11 mouse cellular contexts compared by ENCODE assay signal in genomic region chr1:82759520-82759919, GRCm38 (mm10). TPM values are rescaled to one million over a fixed set of nuclear protein-coding genes. Genes with fewer than 3 reads are reported as not detected.
DNase-seq lines count a peak whose midpoint lies in the region; ATAC-seq and TF ChIP-seq lines count a peak whose summit lies in the region.
"Had no signal": no experiment of that assay in that cellular context is flagged by ENCODE, and none has a peak within 500 bp of the region (broad histone marks: within the 10 kb centered on the region; RNA-seq: fewer than 3 reads in every experiment).

No protein-coding gene starts in this region.

- H3K4me2 ChIP-seq in CH12.LX (ENCODE audit: insufficient read depth, low read depth, poor library complexity, severe bottlenecking), result no peak overlapping the region
- H3K4me2 ChIP-seq in liver, embryonic 15.5 days, result no peak overlapping the region
- H3K4me2 ChIP-seq: forebrain, embryonic 13.5 days; heart, embryonic 13.5 days had no signal

- TF ChIP-seq RAD21 in CH12.LX (IDR thresholded peaks at IDR 0.05; ENCODE audit: low read depth, low read length), result peak; percentile 27

- TF ChIP-seq EP300 in CH12.LX (IDR thresholded peaks at IDR 0.05; ENCODE audit: low read length), result no peak

- H3K79me2 ChIP-seq in CH12.LX (replicated peaks; ENCODE audit: control insufficient read depth, extremely low read depth, insufficient read depth, poor library complexity, severe bottlenecking), result no peaks in the 10 kb centered on the region

- H3K36me3 ChIP-seq in CH12.LX (replicated peaks in 1 of 2; ENCODE audit: control insufficient read depth in 1 of 2, insufficient read depth in 1 of 2, low read length in 1 of 2), result peaks cover 10 to 57% of the 10 kb centered on the region in 2 experiments
- peaks cover 47% of the 10 kb centered on the region for H3K36me3 ChIP-seq in liver, embryonic 15.5 days (replicated peaks)

- in situ Hi-C loops in CH12.LX (cut with MboI; ENCODE audit: low pct_ligation_motif_present, low pct_unique_long_range_greater_than_20kb, low sequenced_read_pairs), result loop anchor here (25.0 kb wide), 1 partner anchor 197 kb away; no protein-coding TSS in a partner anchor

- no peaks in the 10 kb centered on the region for H3K9me3 ChIP-seq in CH12.LX (replicated peaks; ENCODE audit: low read length)
- no peaks in the 10 kb centered on the region for H3K9me3 ChIP-seq in liver, embryonic 15.5 days (replicated peaks)
- H3K9me3 ChIP-seq: forebrain, embryonic 13.5 days had no signal

- 69% methylated on average over 1 of the region's 1 CpGs for WGBS in liver, embryonic 15.5 days (ENCODE audit: insufficient replicate concordance)

- no peak overlapping the region for H3K9ac ChIP-seq in CH12.LX (ENCODE audit: insufficient read depth, low read depth)
- no peak overlapping the region for H3K9ac ChIP-seq in liver, embryonic 15.5 days
- H3K9ac ChIP-seq: forebrain, embryonic 13.5 days; heart, embryonic 13.5 days had no signal

- no peak for TF ChIP-seq POLR2A in CH12.LX (IDR thresholded peaks at IDR 0.05; ENCODE audit: low read depth, low read length)

- dilution Hi-C loops in CH12.LX (cut with MboI; ENCODE audit: extremely low pct_ligation_motif_present, extremely low pct_unique_long_range_greater_than_20kb, low sequenced_read_pairs), result no loop called here

- peak; percentile 38 for TF ChIP-seq CTCF in left cerebral cortex, adult 2 months (IDR thresholded peaks at IDR 0.05)
- TF ChIP-seq CTCF in CH12.LX (conservative IDR thresholded peaks at IDR 0.05 in 1 of 2, IDR thresholded peaks at IDR 0.05 in 1 of 2; ENCODE audit: low read depth in 2 of 2, low read length in 2 of 2), result peak; percentile 52 to 54

- no peak overlapping the region for H3K4me3 ChIP-seq in left cerebral cortex, adult 2 months
- no peak overlapping the region for H3K4me3 ChIP-seq in CH12.LX (replicated peaks in 1 of 3; ENCODE audit: low read depth in 2 of 3, low read length in 2 of 3, poor library complexity in 1 of 3)
- H3K4me3 ChIP-seq in liver, embryonic 15.5 days (replicated peaks), result no peak overlapping the region
- H3K4me3 ChIP-seq: forebrain, embryonic 13.5 days; heart, embryonic 13.5 days had no signal

- H3K4me1 ChIP-seq in CH12.LX (ENCODE audit: control insufficient read depth in 1 of 2, insufficient read depth in 2 of 2), result no peaks in the 10 kb centered on the region
- no peaks in the 10 kb centered on the region for H3K4me1 ChIP-seq in liver, embryonic 15.5 days (replicated peaks)
- H3K4me1 ChIP-seq: forebrain, embryonic 13.5 days; heart, embryonic 13.5 days had no signal

- H3K27me3 ChIP-seq in CH12.LX (replicated peaks), result no peaks in the 10 kb centered on the region
- H3K27me3 ChIP-seq in liver, embryonic 15.5 days, result no peaks in the 10 kb centered on the region
- H3K27me3 ChIP-seq: forebrain, embryonic 13.5 days; heart, embryonic 13.5 days had no signal

- ATAC-seq in liver, embryonic 15.5 days (ENCODE audit: insufficient read depth), result 0 out of 2 replicates have a peak, but pooled peaks have one; percentile 18
- ATAC-seq in inflammation-experienced regulatory T-cells, adult 6 months, result no peak
- ATAC-seq: forebrain, embryonic 13.5 days had no signal

- DNase-seq in left cerebral cortex, adult 2 months (ENCODE audit: extremely low spot score in 1 of 2, low spot score in 2 of 2), result no peak
- no peak for DNase-seq in left cerebral cortex, postnatal 10 days (ENCODE audit: extremely low spot score in 1 of 2, low spot score in 2 of 2)
- DNase-seq in CH12.LX (ENCODE audit: extremely low read depth) (peak; percentile 32), MEL-GATA-1-ER (ENCODE audit: extremely low read depth, low read depth) (peak; percentile 31)
- DNase-seq in urinary bladder, postnatal 36 days (ENCODE audit: low spot score in 2 of 2), result no peak

- H3K27ac ChIP-seq in left cerebral cortex, adult 2 months, result no peak overlapping the region
- no peak overlapping the region for H3K27ac ChIP-seq in CH12.LX (ENCODE audit: insufficient read depth, low read depth)
- H3K27ac ChIP-seq in liver, embryonic 15.5 days (replicated peaks), result no peak overlapping the region
- H3K27ac ChIP-seq: forebrain, embryonic 13.5 days; heart, embryonic 13.5 days; macrophage had no signal

- intact Hi-C loops in left cerebral cortex, adult 2 months (cut with DNase I), result no loop called here
- intact Hi-C loops in left cerebral cortex, postnatal 10 days (cut with DNase I), result no loop called here

TF ChIP-seq in CH12.LX, 34 proteins besides CTCF, POLR2A, EP300 and RAD21:
- TF ChIP-seq TBP (conservative IDR thresholded peaks at IDR 0.05; ENCODE audit: low read depth, low read length), result no peak
- TF ChIP-seq JUN (IDR thresholded peaks at IDR 0.05; ENCODE audit: insufficient read depth, low read depth, low read length), result no peak
- TF ChIP-seq SMC3 (IDR thresholded peaks at IDR 0.05; ENCODE audit: low read depth, low read length), result 0 out of 2 replicates have a peak, but pooled peaks have one; percentile 7
- no peak for TF ChIP-seq ETS1 (conservative IDR thresholded peaks at IDR 0.05; ENCODE audit: low read depth, low read length)
- no peak for TF ChIP-seq MYC (IDR thresholded peaks at IDR 0.05; ENCODE audit: low read depth, low read length)

RNA-seq across cellular contexts. Expression of gene Tm4sf20, which starts 8.7 kb away (rescaled TPM):
- not detected for total RNA-seq in left cerebral cortex, adult 2 months (2021)
- total RNA-seq in left cerebral cortex, postnatal 10 days (2021), result not detected
- total RNA-seq in CH12.LX (2012; rRNA removed) (not detected in 2 replicates), CH12.LX (2014; rRNA removed) (not detected in 2 replicates)
- polyA plus RNA-seq in CH12.LX (2012; ENCODE audit: insufficient read length, low read depth), result not detected in 2 replicates
- polyA plus RNA-seq in liver, embryonic 15.5 days (2015; fragmentation: Nextera tagmentation; extraction: Ambion mirVana), result 0.07 and 0.10 TPM in 2 replicates
- polyA plus RNA-seq in inflammation-experienced regulatory T-cells, adult 6 months (2017; shearing (Covaris generic)), result 1 to 10 TPM in 1 of 3 experiments, under 1 TPM in 1, not detected in 1; 0.40 to 1.1 TPM
- polyA plus RNA-seq: heart, embryonic 13.5 days; macrophage had no signal

RNA-seq across cellular contexts. Expression of gene Gm47791, which starts 11.5 kb away (rescaled TPM):
- not detected for total RNA-seq in left cerebral cortex, adult 2 months (2021)
- total RNA-seq in left cerebral cortex, postnatal 10 days (2021), result not detected
- total RNA-seq in CH12.LX (2012; rRNA removed) (not detected in 2 replicates), CH12.LX (2014; rRNA removed) (not detected in 2 replicates)
- polyA plus RNA-seq in CH12.LX (2012; ENCODE audit: insufficient read length, low read depth), result not detected in 2 replicates
- polyA plus RNA-seq in liver, embryonic 15.5 days (2015; fragmentation: Nextera tagmentation; extraction: Ambion mirVana), result not detected in 2 replicates
- polyA plus RNA-seq in inflammation-experienced regulatory T-cells, adult 6 months (2017; shearing (Covaris generic)), result not detected
- polyA plus RNA-seq: forebrain, embryonic 13.5 days; heart, embryonic 13.5 days; macrophage; stomach, embryonic 16.5 days had no signal

RNA-seq across cellular contexts. Expression of gene Mff, which starts 34.8 kb away (rescaled TPM):
- total RNA-seq in left cerebral cortex, adult 2 months (2021), result 100 to 1,000 TPM; 263 to 273 TPM
- 100 to 1,000 TPM; 291 to 295 TPM for total RNA-seq in left cerebral cortex, postnatal 10 days (2021)
- 90.7 and 95.3 TPM in 2 replicates for total RNA-seq in CH12.LX (2012; rRNA removed)
- 169 and 210 TPM in 2 replicates for total RNA-seq in CH12.LX (2014; rRNA removed)
- 155 and 232 TPM in 2 replicates for polyA plus RNA-seq in CH12.LX (2012; ENCODE audit: insufficient read length, low read depth)
- polyA plus RNA-seq in liver, embryonic 15.5 days (2015; fragmentation: Nextera tagmentation; extraction: Ambion mirVana), result 153 and 171 TPM in 2 replicates
- polyA plus RNA-seq in inflammation-experienced regulatory T-cells, adult 6 months (2017; shearing (Covaris generic)), result 100 to 1,000 TPM in 1 of 3 experiments, 10 to 100 TPM in 2; 83.4 to 108 (median 89.5) TPM

Comparison
In these comparisons a context has a peak if more than half of its experiments do, and no peak if none do; other contexts are left out.
1. DNase-seq: peak in CH12.LX (single experiment) and MEL-GATA-1-ER (single experiment); none in left cerebral cortex, adult 2 months (0 of 2), left cerebral cortex, postnatal 10 days (0 of 2) and urinary bladder, postnatal 36 days (0 of 2).